9 mouse cellular contexts compared by ENCODE assay signal in genomic region chr9:121398761-121399160, GRCm38 (mm10).
DNase-seq lines count a peak whose midpoint lies in the region; ATAC-seq and TF ChIP-seq lines count a peak whose summit lies in the region.
"Had no signal": no experiment of that assay in that cellular context is flagged by ENCODE, and none has a peak within 500 bp of the region (broad histone marks: within the 10 kb centered on the region; RNA-seq: fewer than 3 reads in every experiment).

No protein-coding gene starts in this region.

- no peak overlapping the region for H3K4me3 ChIP-seq in intestine, postnatal 0 days (ENCODE audit: low read depth, low read length)
- H3K4me3 ChIP-seq in intestine, embryonic 15.5 days (replicated peaks), result no peak overlapping the region
- no peak overlapping the region for H3K4me3 ChIP-seq in hindbrain, postnatal 0 days (ENCODE audit: low read length)
- H3K4me3 ChIP-seq in neural tube, embryonic 15.5 days (replicated peaks), result no peak overlapping the region

- ATAC-seq in intestine, postnatal 0 days, result no peak
- ATAC-seq in intestine, embryonic 15.5 days, result no peak; the same call in 1 of the 2 replicates
- ATAC-seq in hindbrain, postnatal 0 days, result peak; percentile 52; the same call in 1 of the 2 replicates
- ATAC-seq in neural tube, embryonic 15.5 days (ENCODE audit: low FRiP score), result no peak

- peaks cover 6% of the 10 kb centered on the region; the same call in 1 of the 2 replicates for H3K36me3 ChIP-seq in intestine, postnatal 0 days (ENCODE audit: control insufficient read depth, insufficient read depth)
- H3K36me3 ChIP-seq in intestine, embryonic 15.5 days, result no peaks in the 10 kb centered on the region
- peaks cover 7% of the 10 kb centered on the region; the same call in 1 of the 2 replicates for H3K36me3 ChIP-seq in hindbrain, postnatal 0 days (ENCODE audit: insufficient read depth, low read length)
- H3K36me3 ChIP-seq in neural tube, embryonic 15.5 days, result no peaks in the 10 kb centered on the region

- peaks cover 8% of the 10 kb centered on the region; the same call in 1 of the 2 replicates for H3K4me1 ChIP-seq in intestine, postnatal 0 days (replicated peaks; ENCODE audit: control insufficient read depth, insufficient read depth, low read length)
- peaks cover 10% of the 10 kb centered on the region for H3K4me1 ChIP-seq in intestine, embryonic 15.5 days (replicated peaks)
- H3K4me1 ChIP-seq in hindbrain, postnatal 0 days (ENCODE audit: insufficient read depth, low read length), result peaks cover 14% of the 10 kb centered on the region
- H3K4me1 ChIP-seq in neural tube, embryonic 15.5 days, result peaks cover 45% of the 10 kb centered on the region

- TF ChIP-seq CTCF in intestine, postnatal 0 days (IDR thresholded peaks at IDR 0.05; ENCODE audit: low read depth), result no peak
- peak; percentile 36 for TF ChIP-seq CTCF in hindbrain, postnatal 0 days (IDR thresholded peaks at IDR 0.05; ENCODE audit: low read depth)

- peak; percentile 92 for DNase-seq in cerebellum, adult 9-10 months
- peak; percentile 69 for DNase-seq in hindbrain, postnatal 0 days (ENCODE audit: low spot score)
- no peak for DNase-seq in kidney, adult 8-10 months
- no peak for DNase-seq in adrenal gland, postnatal 25 days
- no peak for DNase-seq in spleen, postnatal 36 days (ENCODE audit: low spot score in 2 of 2)

- H3K9ac ChIP-seq in intestine, postnatal 0 days (ENCODE audit: low read depth, low read length), result no peak overlapping the region
- H3K9ac ChIP-seq in intestine, embryonic 15.5 days, result no peak overlapping the region
- no peak overlapping the region; the same call in 1 of the 2 replicates for H3K9ac ChIP-seq in hindbrain, postnatal 0 days (replicated peaks; ENCODE audit: low read length)
- H3K9ac ChIP-seq in neural tube, embryonic 15.5 days (replicated peaks), result no peak overlapping the region

- no peak overlapping the region for H3K4me2 ChIP-seq in intestine, postnatal 0 days (replicated peaks; ENCODE audit: low read depth)
- H3K4me2 ChIP-seq in intestine, embryonic 15.5 days (replicated peaks), result no peak overlapping the region
- peak overlapping the region; percentile 24 for H3K4me2 ChIP-seq in hindbrain, postnatal 0 days (ENCODE audit: low read depth, low read length)
- 0 out of 2 replicates have a peak overlapping the region, but pooled peaks have one; percentile 11 for H3K4me2 ChIP-seq in neural tube, embryonic 15.5 days

- no peaks in the 10 kb centered on the region for H3K9me3 ChIP-seq in intestine, postnatal 0 days (ENCODE audit: control insufficient read depth)
- H3K9me3 ChIP-seq in intestine, embryonic 15.5 days, result no peaks in the 10 kb centered on the region
- no peaks in the 10 kb centered on the region for H3K9me3 ChIP-seq in hindbrain, postnatal 0 days (ENCODE audit: low read length)
- H3K9me3 ChIP-seq in neural tube, embryonic 15.5 days (replicated peaks), result no peaks in the 10 kb centered on the region

- H3K27me3 ChIP-seq in intestine, postnatal 0 days (replicated peaks; ENCODE audit: control insufficient read depth, insufficient read depth, low read length), result no peaks in the 10 kb centered on the region
- no peaks in the 10 kb centered on the region for H3K27me3 ChIP-seq in intestine, embryonic 15.5 days (replicated peaks)
- no peaks in the 10 kb centered on the region for H3K27me3 ChIP-seq in hindbrain, postnatal 0 days (ENCODE audit: insufficient read depth, low read length)
- no peaks in the 10 kb centered on the region for H3K27me3 ChIP-seq in neural tube, embryonic 15.5 days (replicated peaks)

- 70% methylated on average over 7 of the region's 7 CpGs for WGBS in intestine, postnatal 0 days
- 80% methylated on average over 7 of the region's 7 CpGs for WGBS in intestine, embryonic 15.5 days
- WGBS in hindbrain, postnatal 0 days, result 20% methylated on average over 7 of the region's 7 CpGs
- WGBS in neural tube, embryonic 15.5 days, result 32% methylated on average over 7 of the region's 7 CpGs

- H3K27ac ChIP-seq in intestine, postnatal 0 days (ENCODE audit: low read depth, low read length), result 0 out of 2 replicates have a peak overlapping the region, but pooled peaks have one; percentile 5
- H3K27ac ChIP-seq in intestine, embryonic 15.5 days, result no peak overlapping the region
- H3K27ac ChIP-seq in hindbrain, postnatal 0 days, result peak overlapping the region; percentile 48
- peak overlapping the region; percentile 43 for H3K27ac ChIP-seq in neural tube, embryonic 15.5 days (replicated peaks)
- H3K27ac ChIP-seq: kidney, postnatal 0 days had no signal

Comparison
In these comparisons a context has a peak if more than half of its experiments do, and no peak if none do; other contexts are left out.
1. H3K4me2 ChIP-seq: peak in hindbrain, postnatal 0 days (single experiment) and neural tube, embryonic 15.5 days (single experiment); none in intestine, postnatal 0 days (single experiment) and intestine, embryonic 15.5 days (single experiment).
2. DNase-seq: peak in cerebellum, adult 9-10 months (single experiment) and hindbrain, postnatal 0 days (single experiment); none in kidney, adult 8-10 months (0 of 2), adrenal gland, postnatal 25 days (single experiment) and spleen, postnatal 36 days (0 of 2).